Mouse (Mus musculus) heart, adult 2 months (tissue): ENCODE results near the gene Gclc.

Source experiments
- CTCF ChIP-seq: fragments of 200-600 bp; IDR thresholded peaks from 2 replicates; pipeline ENCODE4 v1.8.1; 2022; ENCODE audit warnings: antibody characterized with exemption, mild to moderate bottlenecking, moderate library complexity
- EP300 ChIP-seq: fragments of 200-500 bp; IDR thresholded peaks from 2 replicates; pipeline ENCODE4 v1.6.1; 2011; ENCODE audit warnings: low read depth, low read length, control low read depth; ENCODE audit not compliant: insufficient read depth
- POLR2A ChIP-seq: fragments of 200-500 bp; IDR thresholded peaks from 2 replicates; pipeline ENCODE4 v1.6.1; 2011; ENCODE audit warnings: mild to moderate bottlenecking, low read depth, low read length, control low read depth; ENCODE audit not compliant: insufficient read depth

DNA sequence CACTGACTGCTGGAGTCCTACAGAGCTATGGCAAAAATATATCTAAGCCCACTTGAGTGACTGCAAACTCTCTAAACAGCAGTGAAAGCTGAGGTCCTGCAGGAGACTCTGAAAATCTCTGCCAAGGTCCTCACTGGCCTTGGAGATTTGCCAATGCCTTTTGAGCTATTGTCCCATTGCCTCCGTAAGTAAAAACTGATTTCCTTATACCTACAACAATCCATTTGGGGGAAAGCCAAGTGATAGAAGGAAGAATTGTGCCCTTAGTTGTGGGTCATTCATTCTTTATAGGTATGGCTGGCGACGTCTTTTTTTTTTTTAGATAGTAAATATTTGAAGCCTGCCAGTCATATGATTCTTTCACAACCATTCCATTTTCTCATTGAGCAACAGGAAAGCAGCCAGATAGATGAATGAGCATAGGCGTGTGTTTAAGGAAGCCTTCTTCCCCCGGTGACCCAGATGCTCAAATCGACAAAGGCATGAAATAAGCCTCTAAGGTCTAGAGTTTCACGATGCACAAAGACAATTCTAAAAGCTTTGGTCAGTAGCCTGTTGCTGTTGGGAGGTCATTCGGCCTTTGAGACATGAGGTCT is 35.4 kb upstream of the Gclc start:
- TF ChIP-seq POLR2A (no peak), CTCF (no peak), EP300 (no peak)
